Mouse (Mus musculus): ENCODE measurements around the gene Vamp8. TPM values are rescaled to one million over a fixed set of nuclear protein-coding genes. Genes with fewer than 3 reads are reported as not detected.
A peak's percentile ranks its signal among the peaks of the same experiment; 100 is the strongest.

Gene Vamp8
- polyA plus RNA-seq, 1 experiment from 2014 or later, result 21.9 TPM

GRCm38 (mm10) chr6:72419806-72420205 is 29.3 kb upstream of the Vamp8 start:
- Histone ChIP-seq H3K4me3 (replicated peaks) (no peak overlapping the region), H3K4me1 (replicated peaks) (peaks cover 15% of the 10 kb centered on the region), H3K36me3 (peaks cover 72% of the 10 kb centered on the region), H3K4me2 (replicated peaks) (no peak overlapping the region), H3K27ac (no peak overlapping the region), H3K9me3 (no peaks in the 10 kb centered on the region), H3K9ac (replicated peaks) (no peak overlapping the region), H3K27me3 (no peaks in the 10 kb centered on the region)
- WGBS, result 87% methylated on average over 1 of the region's 1 CpGs
- ATAC-seq, result no peak

GRCm38 (mm10) chr6:72418279-72418678 is 27.8 kb upstream of the Vamp8 start:
- WGBS, result 96% methylated on average over 4 of the region's 4 CpGs
- Histone ChIP-seq H3K4me2 (replicated peaks) (no peak overlapping the region), H3K4me1 (replicated peaks) (peaks cover 24% of the 10 kb centered on the region), H3K27me3 (no peaks in the 10 kb centered on the region), H3K36me3 (peaks cover 56% of the 10 kb centered on the region), H3K4me3 (replicated peaks) (no peak overlapping the region), H3K9me3 (no peaks in the 10 kb centered on the region), H3K9ac (replicated peaks) (no peak overlapping the region), H3K27ac (no peak overlapping the region)
- no peak for ATAC-seq

DNA sequence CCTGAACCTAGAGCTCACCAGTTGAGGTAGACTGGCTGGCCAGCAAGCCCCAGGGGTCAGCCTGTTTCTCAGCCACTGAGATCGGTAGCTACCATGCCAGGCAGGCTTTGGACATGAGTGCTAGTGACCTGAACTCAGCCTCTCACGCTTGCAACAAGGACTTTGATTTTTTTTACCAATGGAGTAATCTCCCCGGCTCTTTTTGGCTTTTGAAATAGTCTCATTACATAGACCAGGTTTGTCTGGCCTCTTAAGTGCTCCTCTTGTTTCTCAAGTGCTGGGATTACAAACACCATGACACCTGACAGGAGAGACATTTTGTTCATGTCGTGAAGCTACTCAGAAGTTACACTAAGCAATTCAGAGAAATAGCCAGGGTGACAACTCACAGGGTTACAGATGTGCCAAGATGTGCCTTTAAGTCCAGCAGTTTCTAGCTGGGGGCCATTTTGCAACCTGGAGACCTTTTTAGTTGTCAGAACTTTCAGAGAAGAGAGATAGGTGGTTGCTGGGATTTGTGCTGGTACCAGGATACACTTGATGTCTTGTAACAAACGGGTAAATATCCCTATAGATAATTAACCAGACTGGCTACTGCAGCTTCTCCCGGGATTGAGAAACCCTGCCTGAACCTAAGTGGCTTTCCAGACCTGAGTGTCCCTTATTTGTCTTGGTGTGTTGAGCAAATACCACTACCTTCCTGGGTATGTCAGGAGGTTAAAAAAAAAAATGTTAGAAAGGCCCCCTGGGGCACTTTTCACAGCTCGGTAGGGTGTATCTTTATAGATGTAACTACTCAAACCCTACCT is 25.7 kb upstream of the Vamp8 start:
- Histone ChIP-seq H3K4me2 (replicated peaks) (no peak overlapping the region), H3K9me3 (no peaks in the 10 kb centered on the region), H3K36me3 (peaks cover 37% of the 10 kb centered on the region), H3K4me3 (replicated peaks) (no peak overlapping the region), H3K4me1 (replicated peaks) (peaks cover 24% of the 10 kb centered on the region), H3K9ac (replicated peaks) (no peak overlapping the region), H3K27ac (no peak overlapping the region), H3K27me3 (no peaks in the 10 kb centered on the region)
- WGBS, result 88% methylated on average over 7 of the region's 7 CpGs
- ATAC-seq, result no peak

- Histone ChIP-seq H3K27ac (no peak overlapping the region), H3K4me1 (replicated peaks) (peaks cover 24% of the 10 kb centered on the region), H3K9ac (replicated peaks) (peak overlapping the region; percentile 85), H3K4me3 (replicated peaks) (peak overlapping the region; percentile 84), H3K4me2 (replicated peaks) (peak overlapping the region; percentile 89), H3K9me3 (no peaks in the 10 kb centered on the region), H3K27me3 (no peaks in the 10 kb centered on the region), H3K36me3 (peaks cover 27% of the 10 kb centered on the region)
- ATAC-seq, result no peak
- 85% methylated on average over 5 of the region's 5 CpGs for WGBS
Measured at GRCm38 (mm10) chr6:72415181-72415580, 24.7 kb upstream of the Vamp8 start.

GRCm38 (mm10) chr6:72414076-72414756 is 23.7 kb upstream of the Vamp8 start, which contains the start of gene Ggcx:
Gene Ggcx, plus strand, starts transcription at chr6:72414308.
- Histone ChIP-seq H3K27ac (peak within 1 kb of the TSS; percentile 54), H3K4me2 (replicated peaks) (peak within 1 kb of the TSS; percentile 89), H3K36me3 (peaks cover 17% of the 10 kb centered on the region), H3K4me3 (replicated peaks) (peak within 1 kb of the TSS; percentile 84), H3K9ac (replicated peaks) (peak within 1 kb of the TSS; percentile 85), H3K9me3 (no peaks in the 10 kb centered on the region), H3K27me3 (no peaks in the 10 kb centered on the region), H3K4me1 (replicated peaks) (peaks cover 24% of the 10 kb centered on the region)
- 2% methylated on average over 33 of the region's 33 CpGs for WGBS
- peak; percentile 97 for ATAC-seq

DNA sequence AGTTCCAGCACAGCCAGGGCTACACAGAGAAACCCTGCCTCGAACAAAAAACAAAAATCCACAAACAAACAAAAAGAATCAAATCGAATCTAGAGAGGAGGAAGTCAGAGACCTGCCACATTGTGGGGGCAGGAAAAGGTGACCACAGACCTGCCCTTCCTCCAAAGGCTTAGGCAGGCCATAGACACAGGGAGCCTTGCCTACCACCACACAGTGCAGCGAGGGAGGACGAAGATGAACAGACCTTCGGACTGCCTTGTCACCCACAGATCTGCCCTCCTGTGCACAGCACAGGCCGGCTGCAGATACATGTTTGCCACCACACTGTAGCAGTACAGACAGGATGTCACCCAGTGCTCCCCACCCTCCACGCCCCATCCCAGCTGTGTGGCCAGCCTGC is 20.0 kb upstream of the Vamp8 start:
- no peak overlapping the region for H3K9ac ChIP-seq (replicated peaks)
- no peak overlapping the region for H3K4me3 ChIP-seq (replicated peaks)
- WGBS, result 83% methylated on average over 7 of the region's 7 CpGs

GRCm38 (mm10) chr6:72410003-72410402 is 19.5 kb upstream of the Vamp8 start:
- no peaks in the 10 kb centered on the region for H3K9me3 ChIP-seq
- H3K36me3 ChIP-seq, result no peaks in the 10 kb centered on the region
- H3K4me1 ChIP-seq (replicated peaks), result peaks cover 10% of the 10 kb centered on the region
- H3K27ac ChIP-seq, result no peak overlapping the region
- 27% methylated on average over 1 of the region's 1 CpGs for WGBS
- H3K4me2 ChIP-seq (replicated peaks), result no peak overlapping the region
- no peak overlapping the region for H3K9ac ChIP-seq (replicated peaks)
- no peaks in the 10 kb centered on the region for H3K27me3 ChIP-seq
- no peak overlapping the region for H3K4me3 ChIP-seq (replicated peaks)
- no peak for ATAC-seq

More for the DNA sequence above, 20.0 kb upstream of the Vamp8 start:
- Histone ChIP-seq H3K27ac (no peak overlapping the region), H3K9me3 (no peaks in the 10 kb centered on the region), H3K36me3 (no peaks in the 10 kb centered on the region), H3K27me3 (no peaks in the 10 kb centered on the region), H3K4me1 (replicated peaks) (peaks cover 15% of the 10 kb centered on the region), H3K4me2 (replicated peaks) (no peak overlapping the region)
- no peak for ATAC-seq

DNA sequence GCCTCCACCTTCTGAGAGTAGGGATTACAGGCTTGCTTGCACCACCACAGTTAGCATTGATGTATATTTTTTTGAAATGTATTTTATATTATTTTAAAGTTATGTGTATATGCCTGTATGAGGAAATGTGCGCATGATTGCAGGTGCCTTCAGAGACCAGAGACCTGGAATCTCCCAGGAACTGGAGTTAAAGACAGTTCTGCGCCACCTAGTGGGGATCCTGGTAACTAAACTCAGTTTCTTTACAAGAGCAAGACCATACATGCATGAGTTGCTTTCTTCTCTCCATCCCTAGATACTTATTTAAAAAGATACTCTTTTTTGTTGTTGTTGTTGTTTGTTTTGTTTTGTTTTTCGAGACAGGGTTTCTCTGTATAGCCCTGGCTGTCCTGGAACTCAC is 19.1 kb upstream of the Vamp8 start:
- Histone ChIP-seq H3K36me3 (no peaks in the 10 kb centered on the region), H3K9ac (replicated peaks) (no peak overlapping the region), H3K4me2 (replicated peaks) (no peak overlapping the region), H3K9me3 (no peaks in the 10 kb centered on the region), H3K4me1 (replicated peaks) (peaks cover 6% of the 10 kb centered on the region), H3K27me3 (no peaks in the 10 kb centered on the region), H3K4me3 (replicated peaks) (no peak overlapping the region), H3K27ac (no peak overlapping the region)
- ATAC-seq, result no peak
- 19% methylated on average over 3 of the region's 3 CpGs for WGBS

- H3K27ac ChIP-seq, result no peak overlapping the region
- no peaks in the 10 kb centered on the region for H3K27me3 ChIP-seq
- H3K9me3 ChIP-seq, result no peaks in the 10 kb centered on the region
- peak; percentile 50 for ATAC-seq
- no peak overlapping the region for H3K4me2 ChIP-seq (replicated peaks)
- H3K4me3 ChIP-seq (replicated peaks), result no peak overlapping the region
- no peaks in the 10 kb centered on the region for H3K36me3 ChIP-seq
- no peaks in the 10 kb centered on the region for H3K4me1 ChIP-seq (replicated peaks)
- WGBS, result 4% methylated on average over 5 of the region's 5 CpGs
- H3K9ac ChIP-seq (replicated peaks), result no peak overlapping the region
Measured at GRCm38 (mm10) chr6:72407119-72407518, 16.6 kb upstream of the Vamp8 start.

DNA sequence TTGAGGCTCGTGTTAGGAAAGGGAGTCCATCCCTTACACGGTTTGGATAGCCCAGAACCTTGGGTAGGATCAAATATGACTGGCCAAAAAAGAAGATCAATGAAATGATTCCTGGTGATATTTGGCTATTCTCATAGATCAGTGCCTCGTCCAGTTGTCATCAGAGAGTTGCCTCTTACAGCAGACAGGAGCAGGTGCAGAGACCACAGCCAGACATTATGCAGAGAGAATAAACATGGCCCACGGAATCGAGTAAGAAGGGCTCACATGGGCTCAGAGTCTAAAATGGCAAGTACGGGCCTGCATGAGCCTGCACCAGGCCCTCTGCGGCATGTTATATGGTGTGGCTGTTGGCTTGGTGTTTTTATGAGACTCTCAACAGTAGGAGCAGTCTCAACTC is 14.9 kb upstream of the Vamp8 start:
- H3K9me3 ChIP-seq, result no peaks in the 10 kb centered on the region
- no peak overlapping the region for H3K27ac ChIP-seq
- H3K4me2 ChIP-seq (replicated peaks), result no peak overlapping the region
- H3K36me3 ChIP-seq, result no peaks in the 10 kb centered on the region
- no peaks in the 10 kb centered on the region for H3K27me3 ChIP-seq
- ATAC-seq, result no peak
- H3K4me3 ChIP-seq (replicated peaks), result no peak overlapping the region
- no peak overlapping the region for H3K9ac ChIP-seq (replicated peaks)
- 82% methylated on average over 7 of the region's 7 CpGs for WGBS
- no peaks in the 10 kb centered on the region for H3K4me1 ChIP-seq (replicated peaks)

GRCm38 (mm10) chr6:72401875-72402274 is 11.4 kb upstream of the Vamp8 start:
- H3K4me2 ChIP-seq (replicated peaks), result no peak overlapping the region
- H3K36me3 ChIP-seq, result no peaks in the 10 kb centered on the region
- ATAC-seq, result no peak
- H3K27me3 ChIP-seq, result no peaks in the 10 kb centered on the region
- no peak overlapping the region for H3K4me3 ChIP-seq (replicated peaks)
- H3K27ac ChIP-seq, result no peak overlapping the region
- 24% methylated on average over 7 of the region's 7 CpGs for WGBS
- H3K4me1 ChIP-seq (replicated peaks), result no peaks in the 10 kb centered on the region
- H3K9ac ChIP-seq (replicated peaks), result no peak overlapping the region
- H3K9me3 ChIP-seq, result no peaks in the 10 kb centered on the region

GRCm38 (mm10) chr6:72399967-72400366 is 9.5 kb upstream of the Vamp8 start:
- 67% methylated on average over 2 of the region's 2 CpGs for WGBS
- Histone ChIP-seq H3K27me3 (no peaks in the 10 kb centered on the region), H3K9ac (replicated peaks) (no peak overlapping the region), H3K4me2 (replicated peaks) (no peak overlapping the region), H3K36me3 (no peaks in the 10 kb centered on the region), H3K4me1 (replicated peaks) (no peaks in the 10 kb centered on the region), H3K9me3 (no peaks in the 10 kb centered on the region), H3K4me3 (replicated peaks) (no peak overlapping the region), H3K27ac (no peak overlapping the region)
- no peak for ATAC-seq
